Mouse (Mus musculus): Measurements from ENCODE around the gene Crlf2. TPM values are rescaled to one million over a fixed set of nuclear protein-coding genes. Genes with fewer than 3 reads are reported as not detected.

The Crlf2 gene
- total and polyA plus RNA-seq, 3 experiments: 3.2 to 37.4 (median 4.0) TPM

- Histone ChIP-seq H3K4me1 (ENCODE audit: insufficient read depth, low read depth, low read length) (peaks cover 10% of the 10 kb centered on the region), H3K4me3 (ENCODE audit: low read depth, low read length) (peak overlapping the region; percentile 45; the same call in 1 of the 2 replicates), H3K9me3 (replicated peaks) (peaks cover 66% of the 10 kb centered on the region), H3K36me3 (replicated peaks) (peaks cover 55% of the 10 kb centered on the region), H3K27me3 (ENCODE audit: insufficient read depth, low read length) (no peaks in the 10 kb centered on the region; the same call in 1 of the 2 replicates)
- no peak for ATAC-seq (ENCODE audit: extremely low read depth, insufficient number of reproducible peaks, low FRiP score, poor library complexity, severe bottlenecking)
- peak; percentile 2 for DNase-seq (ENCODE audit: low spot score)
- TF ChIP-seq TAL1 (conservative IDR thresholded peaks at IDR 0.05; ENCODE audit: low read depth, low read length) (no peak), GATA1 (IDR thresholded peaks at IDR 0.05; ENCODE audit: borderline replicate concordance, low read length) (no peak), GATA2 (IDR thresholded peaks at IDR 0.05; ENCODE audit: borderline replicate concordance, low read depth, low read length) (no peak), CTCF (IDR thresholded peaks at IDR 0.05; ENCODE audit: low read depth, low read length) (no peak), POLR2AphosphoS5 (IDR thresholded peaks at IDR 0.05; ENCODE audit: insufficient replicate concordance, low read depth, low read length) (no peak)
Observed at GRCm38 (mm10) chr5:109555236-109555675, 3.5 kb downstream of the Crlf2 start.

DNA sequence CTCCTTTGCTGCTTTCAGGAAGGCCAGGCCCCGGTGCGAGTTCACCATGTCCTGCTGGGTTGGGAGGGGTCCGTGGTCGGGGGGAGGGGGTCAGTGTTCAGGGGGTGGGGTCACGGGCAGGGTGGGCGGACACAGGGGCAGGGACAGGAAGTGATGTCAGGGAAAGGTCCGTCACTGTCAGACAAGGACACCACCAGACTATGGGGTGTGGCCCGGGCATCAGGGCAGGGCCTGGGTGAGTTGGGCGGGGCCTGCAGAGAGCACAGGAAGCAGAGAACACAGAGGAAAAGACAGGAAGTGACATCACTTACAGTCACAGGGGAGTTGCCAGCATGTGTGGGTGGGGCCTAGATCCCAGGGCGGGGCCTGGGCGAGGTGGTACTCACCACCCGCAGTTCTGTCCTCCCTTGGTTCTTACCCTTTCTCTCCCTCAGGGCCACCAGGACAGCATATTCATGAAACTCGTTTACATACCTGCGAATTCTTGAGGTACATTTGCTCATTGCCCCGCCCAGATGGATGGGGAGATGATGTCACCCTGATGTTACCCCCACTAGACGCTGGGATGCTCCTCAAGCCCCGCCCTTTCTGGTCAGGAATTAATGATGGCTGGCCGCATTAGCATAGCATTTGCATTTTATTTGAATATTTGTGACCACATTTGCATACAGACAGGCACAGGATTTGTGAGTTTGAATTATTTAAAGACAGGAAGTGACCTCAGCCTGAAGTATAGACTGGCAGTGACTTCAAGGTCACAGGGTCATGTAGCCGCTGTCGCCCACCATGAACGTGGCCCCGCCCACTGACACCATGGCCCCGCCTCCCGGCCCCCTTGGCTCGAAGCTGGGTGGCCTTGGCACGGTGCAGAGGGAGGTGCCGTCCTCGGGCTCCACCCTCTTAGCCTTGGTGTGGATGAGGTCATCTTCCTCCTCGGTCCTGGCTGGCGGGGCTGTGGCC, 4.4 kb downstream of the Crlf2 start:
- H3K9me3 ChIP-seq (replicated peaks): peaks cover 70% of the 10 kb centered on the region
- TF ChIP-seq TAL1 (conservative IDR thresholded peaks at IDR 0.05; ENCODE audit: low read depth, low read length) (no peak), POLR2AphosphoS5 (IDR thresholded peaks at IDR 0.05; ENCODE audit: insufficient replicate concordance, low read depth, low read length) (no peak), CTCF (IDR thresholded peaks at IDR 0.05; ENCODE audit: low read depth, low read length) (no peak)
- DNase-seq (ENCODE audit: low spot score): peak; percentile 2

DNA sequence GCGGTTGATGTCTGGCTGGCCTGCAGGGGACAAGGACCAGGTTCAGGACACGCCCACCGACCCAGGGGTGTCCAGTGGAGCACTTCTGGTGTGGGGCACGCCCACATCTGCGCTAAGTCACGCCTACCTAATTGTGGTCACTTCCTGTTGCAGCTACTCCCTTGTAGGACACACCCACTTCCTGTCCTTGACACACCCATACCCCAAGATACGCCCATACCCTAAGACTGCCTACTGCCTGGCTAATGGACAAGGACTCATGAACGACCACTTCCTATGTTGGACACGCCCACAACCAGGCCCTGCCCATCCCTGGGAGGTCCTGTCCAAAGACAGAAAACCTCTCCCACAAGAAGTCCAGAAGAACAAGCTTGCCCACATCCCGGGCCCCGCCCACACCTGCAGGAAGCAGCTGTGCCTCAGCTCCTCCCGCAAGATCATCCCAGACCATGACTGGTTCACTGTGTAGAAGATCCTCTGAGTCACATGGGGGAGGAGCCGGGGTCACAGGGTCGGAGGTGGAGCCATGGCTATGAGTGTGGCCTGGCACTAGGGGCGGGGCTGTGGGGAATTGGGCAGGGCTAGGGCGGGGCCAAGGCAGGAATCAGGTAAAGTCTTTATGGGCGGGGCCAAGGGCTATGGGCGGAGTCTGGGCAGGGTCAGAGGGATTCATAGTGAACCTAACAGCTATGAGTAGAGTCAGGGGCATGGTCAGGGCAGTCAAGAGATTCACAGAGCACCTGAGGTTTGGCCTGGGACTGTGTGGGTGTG, 5.4 kb downstream of the Crlf2 start:
- peaks cover 70% of the 10 kb centered on the region for H3K9me3 ChIP-seq (replicated peaks)
- DNase-seq (ENCODE audit: low spot score): peak; percentile 8

More for the DNA sequence above, 4.4 kb downstream of the Crlf2 start:
- H3K4me3 ChIP-seq (ENCODE audit: low read depth, low read length): no peak overlapping the region; the same call in 1 of the 2 replicates
- H3K27me3 ChIP-seq (ENCODE audit: insufficient read depth, low read length): no peaks in the 10 kb centered on the region; the same call in 1 of the 2 replicates
- peaks cover 13% of the 10 kb centered on the region for H3K4me1 ChIP-seq (ENCODE audit: insufficient read depth, low read depth, low read length)
- H3K36me3 ChIP-seq (replicated peaks): peaks cover 55% of the 10 kb centered on the region
- no peak for ATAC-seq (ENCODE audit: extremely low read depth, insufficient number of reproducible peaks, low FRiP score, poor library complexity, severe bottlenecking)

GRCm38 (mm10) chr5:109552541-109552940, 6.3 kb downstream of the Crlf2 start:
- ATAC-seq (ENCODE audit: extremely low read depth, insufficient number of reproducible peaks, low FRiP score, poor library complexity, severe bottlenecking) (no peak), DNase-seq (ENCODE audit: low spot score) (no peak)
- H3K36me3 ChIP-seq (replicated peaks): peaks cover 55% of the 10 kb centered on the region
- H3K9me3 ChIP-seq (replicated peaks): peaks cover 70% of the 10 kb centered on the region
- H3K4me3 ChIP-seq (ENCODE audit: low read depth, low read length): peak overlapping the region; percentile 45; the same call in 1 of the 2 replicates
- TF ChIP-seq TAL1 (conservative IDR thresholded peaks at IDR 0.05; ENCODE audit: low read depth, low read length) (no peak), POLR2AphosphoS5 (IDR thresholded peaks at IDR 0.05; ENCODE audit: insufficient replicate concordance, low read depth, low read length) (no peak), GATA1 (IDR thresholded peaks at IDR 0.05; ENCODE audit: borderline replicate concordance, low read length) (no peak), CTCF (IDR thresholded peaks at IDR 0.05; ENCODE audit: low read depth, low read length) (no peak), GATA2 (IDR thresholded peaks at IDR 0.05; ENCODE audit: borderline replicate concordance, low read depth, low read length) (no peak)
- H3K4me1 ChIP-seq (ENCODE audit: insufficient read depth, low read depth, low read length): peaks cover 15% of the 10 kb centered on the region
- no peaks in the 10 kb centered on the region; the same call in 1 of the 2 replicates for H3K27me3 ChIP-seq (ENCODE audit: insufficient read depth, low read length)

More for the DNA sequence above, 5.4 kb downstream of the Crlf2 start:
- no peak for ATAC-seq (ENCODE audit: extremely low read depth, insufficient number of reproducible peaks, low FRiP score, poor library complexity, severe bottlenecking)
- peaks cover 18% of the 10 kb centered on the region for H3K4me1 ChIP-seq (ENCODE audit: insufficient read depth, low read depth, low read length)
- no peaks in the 10 kb centered on the region; the same call in 1 of the 2 replicates for H3K27me3 ChIP-seq (ENCODE audit: insufficient read depth, low read length)
- peaks cover 55% of the 10 kb centered on the region for H3K36me3 ChIP-seq (replicated peaks)
- no peak overlapping the region; the same call in 1 of the 2 replicates for H3K4me3 ChIP-seq (ENCODE audit: low read depth, low read length)
- no peak for TF ChIP-seq TAL1 (conservative IDR thresholded peaks at IDR 0.05; ENCODE audit: low read depth, low read length)
- TF ChIP-seq POLR2AphosphoS5 (IDR thresholded peaks at IDR 0.05; ENCODE audit: insufficient replicate concordance, low read depth, low read length): no peak
- TF ChIP-seq GATA1 (IDR thresholded peaks at IDR 0.05; ENCODE audit: borderline replicate concordance, low read length): no peak
- TF ChIP-seq CTCF (IDR thresholded peaks at IDR 0.05; ENCODE audit: low read depth, low read length): no peak
- no peak for TF ChIP-seq GATA2 (IDR thresholded peaks at IDR 0.05; ENCODE audit: borderline replicate concordance, low read depth, low read length)

DNA sequence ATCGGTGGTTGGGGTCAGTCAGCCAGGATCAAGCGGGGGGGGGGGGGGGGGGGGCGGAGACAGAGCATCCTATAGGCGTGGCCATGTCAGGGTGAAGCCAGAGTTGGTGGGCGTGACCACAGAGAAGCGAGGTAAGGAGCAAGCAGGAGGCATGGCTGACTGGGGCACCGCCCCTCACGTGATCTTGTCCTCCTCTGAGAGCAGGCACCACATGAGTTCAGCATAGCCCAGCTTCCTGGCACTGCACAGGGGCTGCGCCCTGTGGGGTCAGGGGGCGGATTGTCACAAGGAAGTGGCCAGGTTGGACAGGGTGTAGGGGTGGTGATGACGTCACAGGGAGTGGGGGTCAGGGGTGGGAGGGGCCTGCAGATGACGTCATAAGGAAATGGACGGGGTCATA, 6.7 kb downstream of the Crlf2 start:
- Histone ChIP-seq H3K9me3 (replicated peaks) (peaks cover 70% of the 10 kb centered on the region), H3K27me3 (ENCODE audit: insufficient read depth, low read length) (no peaks in the 10 kb centered on the region; the same call in 1 of the 2 replicates), H3K36me3 (replicated peaks) (peaks cover 55% of the 10 kb centered on the region), H3K4me1 (ENCODE audit: insufficient read depth, low read depth, low read length) (peaks cover 15% of the 10 kb centered on the region), H3K4me3 (ENCODE audit: low read depth, low read length) (no peak overlapping the region; the same call in 1 of the 2 replicates)
- no peak for ATAC-seq (ENCODE audit: extremely low read depth, insufficient number of reproducible peaks, low FRiP score, poor library complexity, severe bottlenecking)
- peak; percentile 1 for DNase-seq (ENCODE audit: low spot score)
- TF ChIP-seq GATA2 (IDR thresholded peaks at IDR 0.05; ENCODE audit: borderline replicate concordance, low read depth, low read length): no peak
- TF ChIP-seq TAL1 (conservative IDR thresholded peaks at IDR 0.05; ENCODE audit: low read depth, low read length): no peak
- no peak for TF ChIP-seq POLR2AphosphoS5 (IDR thresholded peaks at IDR 0.05; ENCODE audit: insufficient replicate concordance, low read depth, low read length)
- TF ChIP-seq GATA1 (IDR thresholded peaks at IDR 0.05; ENCODE audit: borderline replicate concordance, low read length): no peak
- no peak for TF ChIP-seq CTCF (IDR thresholded peaks at IDR 0.05; ENCODE audit: low read depth, low read length)

Data from G1E (cell line).